Mouse (Mus musculus): Measurements from ENCODE around the gene Nr1d2.

DNA sequence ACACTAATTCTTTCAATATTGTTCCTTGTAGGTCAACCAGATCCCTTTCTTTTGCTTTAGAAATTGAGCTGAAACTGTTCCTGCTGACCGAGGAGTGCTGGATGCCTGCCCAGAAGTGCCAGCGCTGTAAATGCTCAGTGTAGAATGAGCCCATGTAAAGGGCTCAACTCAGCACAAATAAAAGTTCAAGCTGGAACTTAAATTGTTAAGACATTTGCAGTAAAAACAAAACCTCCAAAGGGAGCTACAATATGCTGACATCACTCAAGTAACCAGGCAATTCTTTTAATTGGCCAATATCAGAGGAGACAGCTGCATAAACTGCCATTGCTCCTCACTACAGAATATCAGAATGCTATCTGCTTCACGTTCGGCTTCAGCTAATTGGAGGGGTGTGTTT lies 24.5 kb upstream of the Nr1d2 start:
- no peak for TF ChIP-seq CEBPB (IDR thresholded peaks at IDR 0.05; ENCODE audit: insufficient read depth, poor library complexity, severe bottlenecking)
- no peak for TF ChIP-seq USF1 (IDR thresholded peaks at IDR 0.05; ENCODE audit: low read depth)
- no peak for TF ChIP-seq E2F4 (IDR thresholded peaks at IDR 0.05; ENCODE audit: insufficient read depth)
- TF ChIP-seq POLR2A (IDR thresholded peaks at IDR 0.05; ENCODE audit: insufficient read length, low read depth) = no peak
- TF ChIP-seq TCF12 (IDR thresholded peaks at IDR 0.05; ENCODE audit: insufficient read depth, poor library complexity, severe bottlenecking) = no peak
- no peak for TF ChIP-seq POLR2AphosphoS2 (IDR thresholded peaks at IDR 0.05; ENCODE audit: insufficient read length, low read depth)

Data from myocyte (in vitro differentiated cells).